Mouse (Mus musculus): Measurements from ENCODE around the gene Hist1h2ai. TPM values are rescaled to one million over a fixed set of nuclear protein-coding genes. Genes with fewer than 3 reads are reported as not detected.
"Not testable (repeated sequence)": the region's sequence is repeated elsewhere in the genome, so short reads cannot be mapped to it uniquely, and the experiment has no call there.

The Hist1h2ai gene
- total RNA-seq, 2 experiments from 2014 or later: 2.2 TPM; not detected in 1

- no peak overlapping the region for H3K27ac ChIP-seq
- intact Hi-C loops (cut with DNase I): loop anchor here (5.0 to 10.0 kb wide), 3 partner anchors 34 to 1966 kb away; partner anchors contain the start of genes Hist1h1b, Hist1h2ac, Hist1h2ak and Hist1h2an
- no peak overlapping the region for H3K4me3 ChIP-seq
- no peak for TF ChIP-seq CTCF (IDR thresholded peaks at IDR 0.05)
- DNase-seq: no peak
These were observed 2.3 kb downstream of the Hist1h2ai start for GRCm38 (mm10) chr13:21718381-21719080.

- H3K27ac ChIP-seq; intact Hi-C loops (cut with DNase I); DNase-seq: not testable (repeated sequence)
- H3K4me3 ChIP-seq: peak overlapping the region; percentile 74
These were observed 5.0 kb downstream of the Hist1h2ai start for GRCm38 (mm10) chr13:21721107-21721756.

- intact Hi-C loops (cut with DNase I): not testable (repeated sequence)
- peak; percentile 35 for DNase-seq
- Histone ChIP-seq H3K4me3 (peak within 1 kb of the TSS; percentile 74), H3K27ac (peak within 1 kb of the TSS; percentile 54; the same call in 1 of the 2 replicates)
These were observed 5.6 kb downstream of the Hist1h2ai start, which contains the start of gene Hist1h2bm for GRCm38 (mm10) chr13:21721757-21722372. Gene Hist1h2bm (plus strand): TSS chr13:21722044.

- intact Hi-C loops (cut with DNase I): no loop called here
- TF ChIP-seq CTCF (IDR thresholded peaks at IDR 0.05): no peak
- H3K4me3 ChIP-seq: peak overlapping the region; percentile 74
- no peak for DNase-seq
- no peak overlapping the region for H3K27ac ChIP-seq
These were observed 6.2 kb downstream of the Hist1h2ai start for GRCm38 (mm10) chr13:21722373-21722925.

- Histone ChIP-seq H3K27ac (no peak overlapping the region), H3K4me3 (no peak overlapping the region)
- TF ChIP-seq CTCF (IDR thresholded peaks at IDR 0.05): no peak
- intact Hi-C loops (cut with DNase I): no loop called here
- DNase-seq: no peak
These were observed 7.0 kb downstream of the Hist1h2ai start for GRCm38 (mm10) chr13:21722993-21723836.

- H3K4me3 ChIP-seq: no peak overlapping the region
- intact Hi-C loops (cut with DNase I): no loop called here
- no peak overlapping the region for H3K27ac ChIP-seq
- TF ChIP-seq CTCF (IDR thresholded peaks at IDR 0.05): no peak
- no peak for DNase-seq
These were observed 11.8 kb downstream of the Hist1h2ai start for GRCm38 (mm10) chr13:21727948-21728572.

- no peak for TF ChIP-seq CTCF (IDR thresholded peaks at IDR 0.05)
- intact Hi-C loops (cut with DNase I): no loop called here
- no peak for DNase-seq
- Histone ChIP-seq H3K4me3 (no peak overlapping the region), H3K27ac (no peak overlapping the region)
These were observed 13.3 kb downstream of the Hist1h2ai start for GRCm38 (mm10) chr13:21729544-21729943.

GRCm38 (mm10) chr13:21733466-21733865, 17.2 kb downstream of the Hist1h2ai start:
- intact Hi-C loops (cut with DNase I): no loop called here
- Histone ChIP-seq H3K27ac (no peak overlapping the region), H3K4me3 (no peak overlapping the region)
- TF ChIP-seq CTCF (IDR thresholded peaks at IDR 0.05): no peak
- DNase-seq: no peak

GRCm38 (mm10) chr13:21734010-21734905, 18.0 kb downstream of the Hist1h2ai start:
- Histone ChIP-seq H3K4me3 (peak overlapping the region; percentile 74), H3K27ac (peak overlapping the region; percentile 74)
- DNase-seq: peak; percentile 65
- intact Hi-C loops (cut with DNase I): loop anchor here (1.0 to 2.0 kb wide), 2 partner anchors 17 to 20 kb away; partner anchors contain the start of gene Hist1h4k
- peak; percentile 91 for TF ChIP-seq CTCF (IDR thresholded peaks at IDR 0.05)

- H3K27ac ChIP-seq: peak within 1 kb of the TSS; percentile 74
- DNase-seq: peak; percentile 60
- H3K4me3 ChIP-seq: peak within 1 kb of the TSS; percentile 74
- intact Hi-C loops (cut with DNase I): loop anchor here (1.0 to 2.0 kb wide), 2 partner anchors 16 to 21 kb away; partner anchors contain the start of gene Hist1h4k
These were observed 18.9 kb downstream of the Hist1h2ai start, which contains the start of gene Hist1h4j for GRCm38 (mm10) chr13:21734906-21735767. Gene Hist1h4j (plus strand): TSS chr13:21735064.

All from gastrocnemius, adult 2 months (tissue).